Mouse (Mus musculus) small intestine, adult 2 months (tissue): ENCODE measurements around the gene Dnajc13. TPM values are rescaled to one million over a fixed set of nuclear protein-coding genes. Genes with fewer than 3 reads are reported as not detected.

Source experiments
- H3K27ac ChIP-seq: fragments of 200-500 bp; 2 replicates; pipeline ENCODE4 v1.5.1; 2012; ENCODE audit warnings: low read depth, low read length, control low read depth, inconsistent platforms; ENCODE audit not compliant: insufficient read depth
- H3K27me3 ChIP-seq: fragments of 200-500 bp; 2 replicates; pipeline ENCODE4 v1.6.1; 2012; ENCODE audit warnings: mild to moderate bottlenecking, moderate library complexity, low read length, inconsistent platforms; ENCODE audit not compliant: control insufficient read depth, insufficient read depth
- H3K36me3 ChIP-seq: fragments of 200-500 bp; 2 replicates; pipeline ENCODE4 v1.6.1; 2012; ENCODE audit warnings: mild to moderate bottlenecking, low read length, control low read depth, inconsistent platforms; ENCODE audit not compliant: control insufficient read depth, insufficient read depth
- H3K4me1 ChIP-seq: fragments of 200-500 bp; 2 replicates; pipeline ENCODE4 v1.6.1; 2012; ENCODE audit warnings: low read length, inconsistent platforms, mixed read lengths; ENCODE audit not compliant: control insufficient read depth, insufficient read depth, insufficient read length
- H3K4me3 ChIP-seq: fragments of 200-500 bp; 2 replicates; pipeline ENCODE4 v1.5.1; 2012; ENCODE audit warnings: low read depth, mild to moderate bottlenecking, control low read depth, inconsistent platforms, low read length, moderate library complexity
- CTCF ChIP-seq: fragments of 200-500 bp; IDR thresholded peaks from 2 replicates; pipeline ENCODE4 v1.5.1; 2012; ENCODE audit warnings: low read depth, mild to moderate bottlenecking, control low read depth, inconsistent platforms, low read length, moderate library complexity, mixed read lengths; ENCODE audit not compliant: insufficient replicate concordance, insufficient read length; ENCODE audit errors: extremely low read depth
- POLR2A ChIP-seq: fragments of 200-500 bp; IDR thresholded peaks from 2 replicates; pipeline ENCODE4 v1.6.1; 2012; ENCODE audit warnings: low read depth, mild to moderate bottlenecking, control low read depth, inconsistent platforms, low read length, moderate library complexity
- WGBS: fragments of 180-500 bp; shearing (Covaris S2); methylation state at CpG from one replicate; pipeline ENCODE4 v1.1.7; 2018; 5-methylcytosine and 5-hydroxymethylcytosine counted together
- polyA plus RNA-seq: library from polyadenylated mRNA; depleted of rRNA; stranded (reverse); fragments of >200 nt; gene quantifications from 2 replicates; pipeline ENCODE4 v1.2.3, GENCODE M21; 2012; rRNA removed

Gene Dnajc13
- polyA plus RNA-seq, 1 experiment = 58.5 TPM

- WGBS = 73% methylated on average over 9 of the region's 9 CpGs
- peaks cover 9% of the 10 kb centered on the region for H3K36me3 ChIP-seq
- no peak overlapping the region for H3K27ac ChIP-seq
- no peaks in the 10 kb centered on the region for H3K27me3 ChIP-seq
- no peak overlapping the region for H3K4me3 ChIP-seq
- no peaks in the 10 kb centered on the region for H3K4me1 ChIP-seq
- TF ChIP-seq POLR2A = no peak
- no peak for TF ChIP-seq CTCF
Observed at GRCm38 (mm10) chr9:104106930-104107329, 155.8 kb downstream of the Dnajc13 start.

GRCm38 (mm10) chr9:104104986-104105385, 157.7 kb downstream of the Dnajc13 start:
- H3K27ac ChIP-seq = no peak overlapping the region
- H3K27me3 ChIP-seq = no peaks in the 10 kb centered on the region
- WGBS = 86% methylated on average over 2 of the region's 2 CpGs
- H3K36me3 ChIP-seq = peaks cover 11% of the 10 kb centered on the region
- H3K4me1 ChIP-seq = no peaks in the 10 kb centered on the region
- H3K4me3 ChIP-seq = no peak overlapping the region
- TF ChIP-seq CTCF = no peak
- TF ChIP-seq POLR2A = no peak

- Histone ChIP-seq H3K27ac (no peak overlapping the region), H3K4me1 (no peaks in the 10 kb centered on the region), H3K36me3 (peaks cover 23% of the 10 kb centered on the region), H3K27me3 (no peaks in the 10 kb centered on the region), H3K4me3 (no peak overlapping the region)
- TF ChIP-seq POLR2A (no peak), CTCF (no peak)
- WGBS = 64% methylated on average over 2 of the region's 2 CpGs
Observed at GRCm38 (mm10) chr9:104102901-104103300, 159.8 kb downstream of the Dnajc13 start.

GRCm38 (mm10) chr9:104102301-104102700, 160.4 kb downstream of the Dnajc13 start:
- Histone ChIP-seq H3K4me3 (no peak overlapping the region), H3K27ac (no peak overlapping the region), H3K36me3 (peaks cover 24% of the 10 kb centered on the region), H3K27me3 (no peaks in the 10 kb centered on the region), H3K4me1 (no peaks in the 10 kb centered on the region)
- WGBS = 58% methylated on average over 6 of the region's 6 CpGs
- no peak for TF ChIP-seq CTCF
- TF ChIP-seq POLR2A = no peak

- peaks cover 29% of the 10 kb centered on the region for H3K36me3 ChIP-seq
- no peaks in the 10 kb centered on the region for H3K4me1 ChIP-seq
- H3K27ac ChIP-seq = no peak overlapping the region
- TF ChIP-seq POLR2A = no peak
- no peak for TF ChIP-seq CTCF
- no peak overlapping the region for H3K4me3 ChIP-seq
- WGBS = 73% methylated on average over 3 of the region's 3 CpGs
- no peaks in the 10 kb centered on the region for H3K27me3 ChIP-seq
Observed at GRCm38 (mm10) chr9:104101458-104101857, 161.3 kb downstream of the Dnajc13 start.

Other genes starting within 250 kb of the Dnajc13 start
- not detected in 2 replicates for gene Gm28305, start 222.3 kb downstream of the Dnajc13 start, polyA plus RNA-seq
- gene Uba5, start 199.8 kb downstream of the Dnajc13 start, polyA plus RNA-seq = 8.2 and 10.6 TPM in 2 replicates
- 26.8 and 54.6 TPM in 2 replicates for gene Acad11, start 199.6 kb downstream of the Dnajc13 start, polyA plus RNA-seq
- 1.8 and 3.2 TPM in 2 replicates for gene Ackr4, start 136.0 kb downstream of the Dnajc13 start, polyA plus RNA-seq
- 3.5 and 10.5 TPM in 2 replicates for gene Acpp, start 74.8 kb upstream of the Dnajc13 start, polyA plus RNA-seq